Mouse (Mus musculus) layer of hippocampus, postnatal 25 days (tissue): ENCODE measurements around the gene Dusp10. TPM values are rescaled to one million over a fixed set of nuclear protein-coding genes. Genes with fewer than 3 reads are reported as not detected.

ENCODE experiments used
- DNase-seq, 2 experiments: peaks; one replicate each; pipeline ENCODE4 v3.0.0; 2022; ENCODE audit warnings: mixed read lengths in 2 of 2, low spot score in 1 of 2; ENCODE audit errors: extremely low spot score in 1 of 2
- total RNA-seq, 2 experiments: library from RNA; stranded (reverse); gene quantifications; 2 replicates each; pipeline ENCODE4 v1.2.3; 2021

The Dusp10 gene
- total RNA-seq, 2 experiments from 2014 or later: 5.4 to 5.8 TPM

GRCm38 (mm10) chr1:184052331-184052730 is 39.2 kb downstream of the Dusp10 start:
- DNase-seq: no peak

- DNase-seq: no peak
These were observed 40.0 kb downstream of the Dusp10 start for GRCm38 (mm10) chr1:184053141-184053540.

- DNase-seq: no peak
These were observed 40.6 kb downstream of the Dusp10 start for GRCm38 (mm10) chr1:184053711-184054110.

- no peak for DNase-seq
These were observed 41.1 kb downstream of the Dusp10 start for GRCm38 (mm10) chr1:184054176-184054575.

- no peak for DNase-seq
These were observed 45.1 kb downstream of the Dusp10 start for GRCm38 (mm10) chr1:184058206-184058605.

GRCm38 (mm10) chr1:184059814-184060213 is 46.7 kb downstream of the Dusp10 start:
- no peak for DNase-seq

- no peak for DNase-seq
These were observed 47.3 kb downstream of the Dusp10 start for GRCm38 (mm10) chr1:184060381-184060780.

GRCm38 (mm10) chr1:184060828-184061734 is 48.0 kb downstream of the Dusp10 start:
- DNase-seq: no peak

- no peak for DNase-seq
These were observed 48.8 kb downstream of the Dusp10 start for GRCm38 (mm10) chr1:184061901-184062300.

- no peak for DNase-seq
These were observed 51.2 kb downstream of the Dusp10 start for GRCm38 (mm10) chr1:184064306-184064705.

- no peak for DNase-seq
These were observed 52.7 kb downstream of the Dusp10 start for GRCm38 (mm10) chr1:184065589-184066361.

GRCm38 (mm10) chr1:184066460-184067287 is 53.6 kb downstream of the Dusp10 start:
- no peak for DNase-seq

GRCm38 (mm10) chr1:184067704-184068558 is 54.8 kb downstream of the Dusp10 start:
- DNase-seq: no peak

- no peak for DNase-seq
These were observed 55.9 kb downstream of the Dusp10 start for GRCm38 (mm10) chr1:184068971-184069370.

GRCm38 (mm10) chr1:184076065-184076464 is 63.0 kb downstream of the Dusp10 start:
- DNase-seq: no peak

- DNase-seq: no peak
These were observed 63.7 kb downstream of the Dusp10 start for GRCm38 (mm10) chr1:184076756-184077155.

- no peak for DNase-seq
These were observed 66.2 kb downstream of the Dusp10 start for GRCm38 (mm10) chr1:184079304-184079703.

- no peak for DNase-seq
These were observed 69.6 kb downstream of the Dusp10 start for GRCm38 (mm10) chr1:184082661-184083060.

GRCm38 (mm10) chr1:184083166-184083565 is 70.1 kb downstream of the Dusp10 start:
- DNase-seq: no peak

GRCm38 (mm10) chr1:184084961-184085360 is 71.9 kb downstream of the Dusp10 start:
- no peak for DNase-seq
